20 mouse cellular contexts compared by ENCODE assay signal in genomic region chr1:137670650-137671049, GRCm38 (mm10).
DNase-seq lines count a peak whose midpoint lies in the region; ATAC-seq and TF ChIP-seq lines count a peak whose summit lies in the region.
"Had no signal": no experiment of that assay in that cellular context is flagged by ENCODE, and none has a peak within 500 bp of the region (broad histone marks: within the 10 kb centered on the region; RNA-seq: fewer than 3 reads in every experiment).

No protein-coding gene starts in this region.

- H3K4me1 ChIP-seq in heart, embryonic 10.5 days, result no peaks in the 10 kb centered on the region
- no peaks in the 10 kb centered on the region for H3K4me1 ChIP-seq in lung, adult 2 months (ENCODE audit: control insufficient read depth, insufficient read depth, low read length)
- no peaks in the 10 kb centered on the region for H3K4me1 ChIP-seq in hindbrain, embryonic 14.5 days (replicated peaks; ENCODE audit: control insufficient read depth, insufficient read depth, low read length)
- H3K4me1 ChIP-seq: embryonic facial prominence, embryonic 13.5 days; midbrain, embryonic 10.5 days; neural tube, embryonic 13.5 days had no signal

- no peak overlapping the region for H3K4me3 ChIP-seq in heart, embryonic 10.5 days
- H3K4me3 ChIP-seq in lung, adult 2 months (replicated peaks; ENCODE audit: extremely low read depth, low read depth, low read length), result no peak overlapping the region
- H3K4me3 ChIP-seq in hindbrain, embryonic 14.5 days (replicated peaks; ENCODE audit: low read length), result no peak overlapping the region
- H3K4me3 ChIP-seq: embryonic facial prominence, embryonic 13.5 days; layer of hippocampus, adult 2 months; midbrain, embryonic 10.5 days; neural tube, embryonic 13.5 days had no signal

- H3K27ac ChIP-seq in heart, embryonic 10.5 days, result no peak overlapping the region
- H3K27ac ChIP-seq in hindbrain, embryonic 14.5 days, result no peak overlapping the region
- H3K27ac ChIP-seq: embryonic facial prominence, embryonic 13.5 days; hindbrain, postnatal 0 days; kidney, postnatal 0 days; layer of hippocampus, adult 2 months; liver, embryonic 14.5 days; midbrain, embryonic 10.5 days; neural tube, embryonic 13.5 days had no signal

- H3K9ac ChIP-seq in hindbrain, embryonic 14.5 days, result no peak overlapping the region
- H3K9ac ChIP-seq: embryonic facial prominence, embryonic 13.5 days; forebrain, postnatal 0 days; liver, embryonic 14.5 days; neural tube, embryonic 13.5 days had no signal

- no peak overlapping the region for H3K4me2 ChIP-seq in hindbrain, embryonic 14.5 days (replicated peaks)
- H3K4me2 ChIP-seq: embryonic facial prominence, embryonic 13.5 days; neural tube, embryonic 13.5 days had no signal

- ATAC-seq in hindbrain, embryonic 14.5 days (ENCODE audit: low FRiP score), result no peak
- ATAC-seq: hindbrain, postnatal 0 days had no signal

- no peak for TF ChIP-seq POLR2A in lung, adult 2 months (IDR thresholded peaks at IDR 0.05; ENCODE audit: borderline replicate concordance, extremely low read depth, low read depth, low read length)

- no peaks in the 10 kb centered on the region for H3K36me3 ChIP-seq in heart, embryonic 10.5 days
- H3K36me3 ChIP-seq in hindbrain, embryonic 14.5 days (replicated peaks; ENCODE audit: control insufficient read depth, insufficient read depth), result no peaks in the 10 kb centered on the region
- H3K36me3 ChIP-seq: embryonic facial prominence, embryonic 13.5 days; midbrain, embryonic 10.5 days; neural tube, embryonic 13.5 days had no signal

- DNase-seq in adrenal gland, postnatal 14 days, result peak; percentile 6
- no peak for DNase-seq in adrenal gland, adult 18-20 months (ENCODE audit: low spot score in 2 of 2)
- DNase-seq in heart, adult 18-20 months, result peak; percentile 51 to 56
- no peak for DNase-seq in heart, embryonic 10.5 days (ENCODE audit: low spot score)
- peak; percentile 11 for DNase-seq in lung, postnatal 10 days
- no peak for DNase-seq in lung, adult 2 months
- peak; percentile 31 for DNase-seq in left cerebral cortex, postnatal 4 days
- DNase-seq in hindbrain, embryonic 14.5 days (ENCODE audit: low spot score), result no peak
- DNase-seq: adrenal gland, adult 2 months; forebrain, postnatal 0 days; kidney, adult 11 months; right cerebral cortex, postnatal 4 days; thymus, postnatal 25 days had no signal

- intact Hi-C loops in left cerebral cortex, postnatal 4 days (cut with DNase I), result no loop called here

- H3K9me3 ChIP-seq in heart, embryonic 10.5 days, result no peaks in the 10 kb centered on the region
- H3K9me3 ChIP-seq in hindbrain, embryonic 14.5 days (ENCODE audit: control insufficient read depth, low read length), result no peaks in the 10 kb centered on the region
- H3K9me3 ChIP-seq: embryonic facial prominence, embryonic 13.5 days; midbrain, embryonic 10.5 days; neural tube, embryonic 13.5 days had no signal

- no peak for TF ChIP-seq CTCF in lung, adult 2 months (IDR thresholded peaks at IDR 0.05; ENCODE audit: insufficient read depth, low read length)

- no peaks in the 10 kb centered on the region for H3K27me3 ChIP-seq in heart, embryonic 10.5 days (ENCODE audit: insufficient read depth, poor library complexity, severe bottlenecking)
- H3K27me3 ChIP-seq in hindbrain, embryonic 14.5 days (ENCODE audit: control insufficient read depth, insufficient read depth, low read length), result no peaks in the 10 kb centered on the region
- H3K27me3 ChIP-seq: embryonic facial prominence, embryonic 13.5 days; neural tube, embryonic 13.5 days had no signal

- 77% methylated on average over 5 of the region's 5 CpGs for WGBS in heart, embryonic 10.5 days
- 77% methylated on average over 5 of the region's 5 CpGs for whole genome bisulfite sequencing in lung, adult 2 months
- 76% methylated on average over 5 of the region's 5 CpGs for WGBS in hindbrain, embryonic 14.5 days

Comparison
In these comparisons a context has a peak if more than half of its experiments do, and no peak if none do; other contexts are left out.
1. DNase-seq: peak in adrenal gland, postnatal 14 days (single experiment), heart, adult 18-20 months (2 of 2), lung, postnatal 10 days (single experiment) and left cerebral cortex, postnatal 4 days (single experiment); none in adrenal gland, adult 18-20 months (0 of 2), heart, embryonic 10.5 days (single experiment), lung, adult 2 months (single experiment) and hindbrain, embryonic 14.5 days (single experiment).